Comparison of ENCODE assay signal across 22 mouse cellular contexts in genomic region chr2:146571036-146571435, GRCm38 (mm10).
"Had no signal": no experiment of that assay in that cellular context is flagged by ENCODE, and none has a peak within 500 bp of the region (broad histone marks: within the 10 kb centered on the region; RNA-seq: fewer than 3 reads in every experiment).

No protein-coding gene starts in this region.

- H3K4me3 ChIP-seq: gastrocnemius, adult 2 months; heart, adult 2 months; heart, embryonic 13.5 days; heart, embryonic 15.5 days; hindbrain, embryonic 10.5 days; hindbrain, embryonic 12.5 days; intestine, embryonic 15.5 days; limb, embryonic 10.5 days; limb, embryonic 12.5 days; liver, embryonic 13.5 days had no signal

- DNase-seq: gastrocnemius, adult 2 months; gastrocnemius, postnatal 10 days; gastrocnemius, postnatal 25 days; heart, adult 2 months; heart, postnatal 14 days; heart, postnatal 4 days; kidney, adult 18-20 months; kidney, adult 8-10 months; kidney, postnatal 10 days; kidney, postnatal 25 days; kidney, postnatal 4 days; layer of hippocampus, adult 9-11 months; liver; liver, embryonic 13.5 days had no signal

- H3K27ac ChIP-seq: gastrocnemius, adult 2 months; heart, adult 2 months; heart, embryonic 13.5 days; heart, embryonic 15.5 days; hindbrain, embryonic 10.5 days; hindbrain, embryonic 12.5 days; hindbrain, embryonic 14.5 days; intestine, embryonic 15.5 days; limb, embryonic 10.5 days; limb, embryonic 12.5 days; liver, embryonic 13.5 days had no signal
